Mouse (Mus musculus) myocyte (in vitro differentiated cells): ENCODE measurements around the gene Lca5l.

Experiments
- CEBPB ChIP-seq: IDR thresholded peaks from 2 replicates; pipeline ENCODE4 v1.6.1; 2011; ENCODE audit warnings: mild to moderate bottlenecking, moderate library complexity; ENCODE audit not compliant: poor library complexity, insufficient read depth, severe bottlenecking
- E2F4 ChIP-seq: IDR thresholded peaks from one replicate; pipeline ENCODE4 v1.6.1; 2011; ENCODE audit warnings: mild to moderate bottlenecking, control low read depth, moderate library complexity; ENCODE audit not compliant: insufficient read depth
- MAX ChIP-seq: IDR thresholded peaks from one replicate; pipeline ENCODE4 v1.6.1; 2011; ENCODE audit warnings: low read depth, mild to moderate bottlenecking, control low read depth
- MYOG ChIP-seq, 3 experiments: IDR thresholded peaks; one replicate each; pipeline ENCODE4 v1.6.1; 2011; ENCODE audit warnings: control low read depth in 2 of 3, low read depth in 2 of 3, mild to moderate bottlenecking in 2 of 3; ENCODE audit not compliant: insufficient read length in 2 of 3, control insufficient read depth in 1 of 3, insufficient read depth in 1 of 3
- POLR2A ChIP-seq: IDR thresholded peaks from one replicate; pipeline ENCODE4 v1.6.1; 2011; ENCODE audit warnings: low read depth, mild to moderate bottlenecking, control low read depth, moderate library complexity; ENCODE audit not compliant: insufficient read length
- REST ChIP-seq: IDR thresholded peaks from one replicate; pipeline ENCODE4 v1.6.1; 2011; ENCODE audit warnings: mild to moderate bottlenecking, control low read depth, moderate library complexity; ENCODE audit not compliant: insufficient read depth, insufficient read length
- SRF ChIP-seq: IDR thresholded peaks from one replicate; pipeline ENCODE4 v1.6.1; 2011; ENCODE audit warnings: low read depth; ENCODE audit not compliant: control insufficient read depth, insufficient read length
- TCF12 ChIP-seq: IDR thresholded peaks from one replicate; pipeline ENCODE4 v1.6.1; 2011; ENCODE audit warnings: mild to moderate bottlenecking, control low read depth; ENCODE audit not compliant: poor library complexity, insufficient read depth, severe bottlenecking
- TCF3 ChIP-seq: IDR thresholded peaks from one replicate; pipeline ENCODE4 v1.6.1; 2011; ENCODE audit warnings: low read depth, control low read depth; ENCODE audit not compliant: insufficient read length

DNA sequence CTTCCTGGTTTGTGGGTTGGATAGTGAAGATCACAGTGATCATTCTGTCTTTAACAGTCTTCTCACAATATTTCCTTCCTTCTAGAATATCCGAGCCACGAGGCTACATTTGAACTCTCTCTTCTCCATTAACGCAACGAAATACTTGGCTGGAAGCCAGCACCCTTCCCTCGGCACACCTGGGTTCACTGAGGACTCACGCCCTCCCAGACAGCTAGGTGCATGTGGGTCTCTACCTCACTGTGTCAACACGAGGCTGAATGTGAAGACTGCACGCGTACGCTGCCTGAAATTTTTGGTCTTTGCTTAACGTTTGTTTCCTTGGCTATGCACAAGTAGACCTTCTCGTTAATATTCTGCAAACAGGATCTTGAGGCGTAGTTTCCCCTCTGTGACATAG, 36.4 kb upstream of the Lca5l start:
- TF ChIP-seq POLR2A (no peak), MAX (no peak), E2F4 (no peak), SRF (no peak), MYOG (IDR thresholded peaks at IDR 0.05; ENCODE audit: control insufficient read depth in 1 of 3, insufficient read depth in 1 of 3, insufficient read length in 2 of 3, low read depth in 2 of 3) (no peak), CEBPB (no peak), REST (no peak), TCF3 (no peak), TCF12 (no peak)
